Mouse (Mus musculus) testis, adult 2 months (tissue): Measurements from ENCODE around the gene Slc6a16.
A peak's percentile ranks its signal among the peaks of the same experiment; 100 is the strongest.

Source experiments
- CTCF ChIP-seq: fragments of 200-500 bp; IDR thresholded peaks from 2 replicates; pipeline ENCODE4 v1.5.1; 2012; ENCODE audit warnings: low read depth, mild to moderate bottlenecking, inconsistent platforms, low read length, moderate library complexity; ENCODE audit not compliant: control insufficient read depth, insufficient read depth, insufficient replicate concordance
- POLR2A ChIP-seq: fragments of 200-500 bp; IDR thresholded peaks from 2 replicates; pipeline ENCODE4 v1.6.1; 2012; ENCODE audit warnings: low read depth, mild to moderate bottlenecking, inconsistent platforms, low read length, moderate library complexity; ENCODE audit not compliant: control insufficient read depth

- TF ChIP-seq POLR2A (peak; percentile 73), CTCF (peak; percentile 85)
These were observed 36.4 kb downstream of the Slc6a16 start, which contains the start of gene Slc6a21 for GRCm38 (mm10) chr7:45277136-45277760.
